Mouse (Mus musculus) frontal cortex, postnatal 25 days (tissue): ENCODE results near the gene Rorc.

Experiments
- DNase-seq, 2 experiments: peaks; one replicate each; pipeline ENCODE4 v3.0.0; 2022; ENCODE audit warnings: low spot score in 2 of 2

Rorc gene

GRCm38 (mm10) chr3:94430980-94431379 lies 58.4 kb downstream of the Rorc start:
- no peak for DNase-seq

GRCm38 (mm10) chr3:94434305-94434704 lies 61.7 kb downstream of the Rorc start:
- DNase-seq = no peak

GRCm38 (mm10) chr3:94436420-94436819 lies 63.8 kb downstream of the Rorc start:
- DNase-seq = no peak

GRCm38 (mm10) chr3:94441182-94441581 lies 68.6 kb downstream of the Rorc start:
- DNase-seq = no peak

- DNase-seq = peak; percentile 89 to 97
Observed at GRCm38 (mm10) chr3:94442951-94443596, 70.5 kb downstream of the Rorc start, which contains the start of gene Mrpl9. TSS of gene Mrpl9 (plus strand) at chr3:94443318.

GRCm38 (mm10) chr3:94443597-94443964 lies 71.0 kb downstream of the Rorc start, which contains the start of gene Oaz3:
TSS of gene Oaz3 (minus strand) at chr3:94443915.
- no peak for DNase-seq
